Mouse (Mus musculus): ENCODE measurements at regions not wholly inside any gene's neighbourhood (a gene's known extent, or its start where the extent isn't known, plus 50 kb on each side); places are given as distances from the start of the nearest gene placed in this dataset.

DNA sequence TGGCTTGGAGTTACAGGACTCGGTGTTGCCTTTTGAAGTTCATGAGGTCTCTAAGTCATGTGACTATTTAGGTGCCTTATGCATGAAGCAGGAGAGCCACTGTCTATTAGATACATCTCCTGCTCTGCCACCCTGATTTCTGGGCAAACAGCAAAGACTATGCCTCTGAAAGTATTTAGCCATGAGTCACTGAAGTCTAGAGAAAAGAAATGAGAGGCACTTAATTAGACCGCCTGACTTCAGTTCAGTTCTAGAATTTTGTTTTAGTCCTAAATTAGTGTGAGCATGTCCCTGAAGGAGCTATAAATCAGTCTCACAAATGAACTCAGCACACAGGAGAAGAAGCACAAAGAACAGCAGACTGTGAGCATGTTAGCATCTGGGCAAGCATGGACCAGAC lies 924.5 kb downstream of the Gsdmc2 start:
- no peak for TF ChIP-seq CTCF (IDR thresholded peaks at IDR 0.05; ENCODE audit: control insufficient read depth, insufficient read depth, insufficient replicate concordance, low read depth, low read length)
- no peak for TF ChIP-seq POLR2A (IDR thresholded peaks at IDR 0.05; ENCODE audit: control insufficient read depth, low read depth, low read length)

Measured in testis, adult 2 months (tissue).